Mouse (Mus musculus) erythroblast, embryonic 14.5 days (primary cell): ENCODE measurements around the gene Gbe1.

Experiments
- GATA1 ChIP-seq: IDR thresholded peaks from 2 replicates; pipeline ENCODE4 v1.6.1; 2012; ENCODE audit warnings: low read length, inconsistent platforms, mixed read lengths
- TAL1 ChIP-seq: IDR thresholded peaks from 3 replicates; pipeline ENCODE4 v1.6.1; 2012; ENCODE audit warnings: low read length, inconsistent platforms, mixed read lengths

DNA sequence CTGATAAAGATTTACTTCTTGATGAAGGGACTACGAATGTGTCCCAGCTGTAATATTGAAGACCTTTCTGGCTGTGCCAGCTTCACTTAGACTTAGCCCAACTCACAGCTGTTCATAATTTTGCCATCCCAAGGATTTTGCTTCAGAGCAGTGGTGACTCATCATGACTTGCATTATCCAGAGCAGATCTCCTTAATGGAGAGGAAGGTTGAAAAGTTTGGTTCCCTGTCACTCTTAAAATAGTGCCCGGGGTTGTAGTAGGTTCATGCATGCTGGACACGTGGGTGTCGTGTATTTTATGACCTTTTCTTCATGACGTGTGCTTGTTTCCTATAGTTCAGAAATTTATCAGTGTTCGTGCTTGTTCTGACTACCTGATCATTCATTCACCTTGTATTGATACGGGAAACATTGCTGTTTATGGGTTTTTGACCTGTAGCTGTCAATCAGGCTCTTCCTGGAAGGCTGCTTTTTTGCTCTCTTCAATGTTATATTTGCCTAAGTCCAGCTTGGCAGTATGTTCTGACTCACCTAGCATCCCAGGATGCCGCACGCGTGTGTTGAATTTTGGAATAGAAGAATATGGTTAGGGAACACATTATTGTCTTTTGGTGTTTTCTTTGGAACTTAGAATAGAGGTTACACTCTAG is 17.0 kb downstream of the Gbe1 start:
- TF ChIP-seq TAL1: no peak
- no peak for TF ChIP-seq GATA1
